Mouse (Mus musculus) limb, embryonic 11.5 days (tissue): ENCODE results near the gene Dock9. TPM values are rescaled to one million over a fixed set of nuclear protein-coding genes. Genes with fewer than 3 reads are reported as not detected.

Experiments
- ATAC-seq: fragments of 200-750 bp; cut with Nextera tagmentation; 2 replicates; pipeline ENCODE4 v1.8.0; 2017; ENCODE audit warnings: low read depth; ENCODE audit not compliant: insufficient number of reproducible peaks, low FRiP score, low TSS enrichment
- DNase-seq: peaks from one replicate; pipeline ENCODE4 v3.0.0-alpha.2; 2015; ENCODE audit warnings: low spot score
- H3K27ac ChIP-seq: fragments of 300-500 bp; sonication (generic); replicated peaks from 2 replicates; pipeline ENCODE4 v1.5.1; 2014; ENCODE audit warnings: low read depth, mild to moderate bottlenecking, low read length
- H3K27me3 ChIP-seq: fragments of 300-500 bp; sonication (generic); 2 replicates; pipeline ENCODE4 v1.6.1; 2014; ENCODE audit warnings: mild to moderate bottlenecking, low read length, mixed read lengths; ENCODE audit not compliant: control insufficient read depth, insufficient read depth
- H3K36me3 ChIP-seq: fragments of 300-500 bp; sonication (generic); 2 replicates; pipeline ENCODE4 v1.6.1; 2014; ENCODE audit warnings: mild to moderate bottlenecking, low read length, moderate library complexity, mixed read lengths; ENCODE audit not compliant: control insufficient read depth, insufficient read depth
- H3K4me1 ChIP-seq: fragments of 300-500 bp; sonication (generic); 2 replicates; pipeline ENCODE4 v1.6.1; 2014; ENCODE audit warnings: low read length, mixed read lengths; ENCODE audit not compliant: control insufficient read depth, insufficient read depth
- H3K4me2 ChIP-seq: fragments of 300-500 bp; sonication (generic); 2 replicates; pipeline ENCODE4 v1.6.1; 2014; ENCODE audit warnings: low read depth, mild to moderate bottlenecking, moderate library complexity; ENCODE audit not compliant: severe bottlenecking
- H3K4me3 ChIP-seq: fragments of 300-500 bp; sonication (generic); 2 replicates; pipeline ENCODE4 v1.5.1; 2014; ENCODE audit warnings: low read depth, low read length
- H3K9ac ChIP-seq: fragments of 300-500 bp; sonication (generic); 2 replicates; pipeline ENCODE4 v1.6.1; 2014; ENCODE audit warnings: mild to moderate bottlenecking, low read length
- H3K9me3 ChIP-seq: fragments of 300-500 bp; sonication (generic); 2 replicates; pipeline ENCODE4 v1.6.1; 2016; ENCODE audit warnings: low read length; ENCODE audit not compliant: control insufficient read depth
- WGBS: fragments of 180-500 bp; shearing (Covaris S2); extraction: QIAGEN DNeasy Blood & Tissue Kit; methylation state at CpG from one replicate; pipeline ENCODE4 v1.1.7; 2014; 5-methylcytosine and 5-hydroxymethylcytosine counted together
- polyA plus RNA-seq: library from polyadenylated mRNA; unstranded; fragments of >200 nt; fragmentation: Nextera tagmentation; extraction: Ambion mirVana; gene quantifications from 2 replicates; pipeline ENCODE4 v1.2.1, GENCODE M21; 2014

Gene Dock9
- polyA plus RNA-seq, 1 experiment from 2014 or later: 5.8 TPM

- Histone ChIP-seq H3K4me3 (no peak overlapping the region), H3K9me3 (no peaks in the 10 kb centered on the region), H3K27ac (no peak overlapping the region), H3K9ac (no peak overlapping the region), H3K4me2 (no peak overlapping the region), H3K36me3 (no peaks in the 10 kb centered on the region), H3K4me1 (peaks cover 3% of the 10 kb centered on the region; the same call in 1 of the 2 replicates), H3K27me3 (no peaks in the 10 kb centered on the region)
- peak; percentile 41 for DNase-seq
- no peak; the same call in 1 of the 2 replicates for ATAC-seq
- WGBS: 28% methylated on average over 21 of the region's 21 CpGs
Observed at GRCm38 (mm10) chr14:121585906-121586765, 211.5 kb downstream of the Dock9 start.

- Histone ChIP-seq H3K36me3 (no peaks in the 10 kb centered on the region), H3K9ac (no peak overlapping the region), H3K4me3 (no peak overlapping the region), H3K4me2 (no peak overlapping the region), H3K9me3 (no peaks in the 10 kb centered on the region), H3K27me3 (no peaks in the 10 kb centered on the region), H3K27ac (no peak overlapping the region), H3K4me1 (no peaks in the 10 kb centered on the region)
- WGBS: 39% methylated on average over 3 of the region's 3 CpGs
- peak; percentile 80 for DNase-seq
- ATAC-seq: no peak
Observed at GRCm38 (mm10) chr14:121579055-121579454, 218.6 kb downstream of the Dock9 start.

- Histone ChIP-seq H3K9me3 (no peaks in the 10 kb centered on the region), H3K27ac (no peak overlapping the region), H3K36me3 (no peaks in the 10 kb centered on the region), H3K9ac (no peak overlapping the region), H3K4me3 (no peak overlapping the region), H3K4me2 (no peak overlapping the region), H3K4me1 (no peaks in the 10 kb centered on the region), H3K27me3 (no peaks in the 10 kb centered on the region)
- ATAC-seq (no peak), DNase-seq (no peak)
- WGBS: 87% methylated on average over 5 of the region's 5 CpGs
Observed at GRCm38 (mm10) chr14:121573391-121573790, 224.2 kb downstream of the Dock9 start.

GRCm38 (mm10) chr14:121566794-121567201, 230.8 kb downstream of the Dock9 start:
- no peak overlapping the region for H3K4me2 ChIP-seq
- no peaks in the 10 kb centered on the region for H3K36me3 ChIP-seq
- no peak overlapping the region for H3K27ac ChIP-seq
- peaks cover 23% of the 10 kb centered on the region for H3K4me1 ChIP-seq
- 50% methylated on average over 9 of the region's 9 CpGs for WGBS
- H3K4me3 ChIP-seq: no peak overlapping the region
- DNase-seq (no peak), ATAC-seq (peak; percentile 32; the same call in 1 of the 2 replicates)
- H3K9me3 ChIP-seq: no peaks in the 10 kb centered on the region
- no peak overlapping the region for H3K9ac ChIP-seq
- H3K27me3 ChIP-seq: no peaks in the 10 kb centered on the region

- peaks cover 23% of the 10 kb centered on the region for H3K4me1 ChIP-seq
- H3K9me3 ChIP-seq: no peaks in the 10 kb centered on the region
- H3K36me3 ChIP-seq: no peaks in the 10 kb centered on the region
- H3K27me3 ChIP-seq: no peaks in the 10 kb centered on the region
- H3K4me2 ChIP-seq: no peak overlapping the region
- 35% methylated on average over 6 of the region's 6 CpGs for WGBS
- H3K27ac ChIP-seq: no peak overlapping the region
- ATAC-seq: no peak
- peak; percentile 38 for DNase-seq
- no peak overlapping the region for H3K9ac ChIP-seq
- H3K4me3 ChIP-seq: no peak overlapping the region
Observed at GRCm38 (mm10) chr14:121565930-121566329, 231.7 kb downstream of the Dock9 start.

GRCm38 (mm10) chr14:121564656-121565055, 233.0 kb downstream of the Dock9 start:
- DNase-seq (peak; percentile 40), ATAC-seq (no peak)
- Histone ChIP-seq H3K4me2 (no peak overlapping the region), H3K4me1 (peaks cover 23% of the 10 kb centered on the region), H3K36me3 (no peaks in the 10 kb centered on the region), H3K9me3 (no peaks in the 10 kb centered on the region), H3K9ac (no peak overlapping the region), H3K27ac (no peak overlapping the region), H3K27me3 (no peaks in the 10 kb centered on the region), H3K4me3 (no peak overlapping the region)
- WGBS: 43% methylated on average over 7 of the region's 7 CpGs

GRCm38 (mm10) chr14:121563954-121564353, 233.7 kb downstream of the Dock9 start:
- Histone ChIP-seq H3K27ac (no peak overlapping the region), H3K36me3 (no peaks in the 10 kb centered on the region), H3K9ac (no peak overlapping the region), H3K9me3 (no peaks in the 10 kb centered on the region), H3K4me3 (no peak overlapping the region), H3K27me3 (no peaks in the 10 kb centered on the region), H3K4me2 (no peak overlapping the region), H3K4me1 (peaks cover 23% of the 10 kb centered on the region)
- DNase-seq (no peak), ATAC-seq (no peak)
- WGBS: 43% methylated on average over 4 of the region's 4 CpGs

GRCm38 (mm10) chr14:121559026-121559425, 238.6 kb downstream of the Dock9 start:
- Histone ChIP-seq H3K9ac (no peak overlapping the region), H3K4me1 (peaks cover 13% of the 10 kb centered on the region), H3K36me3 (no peaks in the 10 kb centered on the region), H3K9me3 (no peaks in the 10 kb centered on the region), H3K4me2 (no peak overlapping the region), H3K4me3 (no peak overlapping the region), H3K27ac (no peak overlapping the region), H3K27me3 (no peaks in the 10 kb centered on the region)
- 87% methylated on average over 13 of the region's 13 CpGs for WGBS
- no peak for DNase-seq
- ATAC-seq: no peak
